Mouse (Mus musculus) bone marrow, adult 2 months (tissue): ENCODE measurements around the gene Anapc11.

Experiments
- CTCF ChIP-seq: fragments of 200-500 bp; IDR thresholded peaks from 2 replicates; pipeline ENCODE4 v1.5.1; 2011; ENCODE audit warnings: low read length, control low read depth; ENCODE audit not compliant: control insufficient read depth, insufficient read depth
- POLR2A ChIP-seq: fragments of 200-500 bp; IDR thresholded peaks from 2 replicates; pipeline ENCODE4 v1.6.1; 2011; ENCODE audit warnings: low read depth, mild to moderate bottlenecking, control low read depth, low read length, borderline replicate concordance; ENCODE audit not compliant: control insufficient read depth

GRCm38 (mm10) chr11:120575046-120575445 lies 23.2 kb upstream of the Anapc11 start:
- TF ChIP-seq POLR2A (no peak), CTCF (no peak)
